Mouse (Mus musculus): ENCODE data around the gene Smbd1.

Gene Smbd1

GRCm38 (mm10) chr16:32784840-32785239 lies 25.4 kb downstream of the Smbd1 start:
- no peak for TF ChIP-seq GATA4 (IDR thresholded peaks at IDR 0.05; ENCODE audit: insufficient replicate concordance, low read length)

GRCm38 (mm10) chr16:32783324-32784062 lies 26.8 kb downstream of the Smbd1 start:
- TF ChIP-seq GATA4 (IDR thresholded peaks at IDR 0.05; ENCODE audit: insufficient replicate concordance, low read length) = no peak

- no peak for TF ChIP-seq GATA4 (IDR thresholded peaks at IDR 0.05; ENCODE audit: insufficient replicate concordance, low read length)
Measured at GRCm38 (mm10) chr16:32778956-32779355, 31.3 kb downstream of the Smbd1 start.

- no peak for TF ChIP-seq GATA4 (IDR thresholded peaks at IDR 0.05; ENCODE audit: insufficient replicate concordance, low read length)
Measured at GRCm38 (mm10) chr16:32776676-32777075, 33.6 kb downstream of the Smbd1 start.

- no peak for TF ChIP-seq GATA4 (IDR thresholded peaks at IDR 0.05; ENCODE audit: insufficient replicate concordance, low read length)
Measured at GRCm38 (mm10) chr16:32766904-32767303, 43.4 kb downstream of the Smbd1 start.

- TF ChIP-seq GATA4 (IDR thresholded peaks at IDR 0.05; ENCODE audit: insufficient replicate concordance, low read length) = no peak
Measured at GRCm38 (mm10) chr16:32764961-32765360, 45.3 kb downstream of the Smbd1 start.

- TF ChIP-seq GATA4 (IDR thresholded peaks at IDR 0.05; ENCODE audit: insufficient replicate concordance, low read length) = no peak
Measured at GRCm38 (mm10) chr16:32764550-32764949, 45.7 kb downstream of the Smbd1 start.

All from liver, adult (tissue).